Mouse (Mus musculus): ENCODE measurements around the gene Pitpna.
"Not testable (repeated sequence)": the region's sequence is repeated elsewhere in the genome, so short reads cannot be mapped to it uniquely, and the experiment has no call there.

Gene Pitpna

DNA sequence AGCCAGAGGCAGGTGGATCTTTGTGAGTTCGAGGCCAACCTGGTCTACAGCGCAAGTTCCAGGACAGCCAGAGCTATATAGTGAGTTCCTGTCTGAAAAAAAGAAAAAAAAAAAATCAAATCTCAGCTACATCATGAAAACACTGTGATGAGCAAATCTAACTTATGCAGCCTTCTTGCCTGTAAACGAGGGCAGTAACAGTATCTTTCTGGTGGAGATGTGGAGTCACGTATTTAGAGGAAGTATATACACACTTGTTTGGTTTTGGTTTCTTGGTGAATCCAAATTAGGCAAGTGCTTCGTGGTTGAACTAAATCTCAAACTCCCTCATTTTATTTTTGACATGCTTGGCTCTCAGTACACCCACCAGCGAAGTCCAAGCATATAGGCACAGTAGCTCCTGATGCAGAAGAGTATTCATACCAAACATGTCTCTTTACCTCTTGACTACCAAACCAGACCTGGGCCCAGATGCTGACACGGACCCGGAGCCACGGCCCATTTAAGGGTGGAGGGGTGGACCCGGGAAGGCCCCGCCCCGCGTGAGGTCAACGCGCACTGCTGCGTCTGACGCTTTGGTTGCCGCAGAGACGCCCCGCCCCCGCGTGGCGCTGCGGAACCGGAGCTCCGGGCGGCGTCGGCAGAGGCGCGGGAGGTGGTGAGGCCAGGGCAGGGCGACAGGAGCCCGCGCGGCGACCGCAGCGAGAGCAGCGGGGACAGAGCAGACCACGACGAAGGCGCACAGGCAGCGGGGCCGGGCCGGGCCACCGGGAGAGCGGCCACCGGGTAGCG, at the start of gene Pitpna:
Gene Pitpna, plus strand, starts transcription at position 605 of the 792 bp plus-strand sequence.
- peak; percentile 97 to 98 for DNase-seq (ENCODE audit: inconsistent age in 2 of 2, low spot score in 1 of 2)

GRCm38 (mm10) chr11:75538184-75538969, 49.5 kb upstream of the Pitpna start:
- DNase-seq (ENCODE audit: inconsistent age in 2 of 2, low spot score in 1 of 2) = no peak

- DNase-seq (ENCODE audit: inconsistent age in 2 of 2, low spot score in 1 of 2) = no peak
Observed at GRCm38 (mm10) chr11:75538970-75539299, 49.0 kb upstream of the Pitpna start.

- no peak for DNase-seq (ENCODE audit: inconsistent age in 2 of 2, low spot score in 1 of 2)
Observed at GRCm38 (mm10) chr11:75540209-75540608, 47.7 kb upstream of the Pitpna start.

- DNase-seq (ENCODE audit: inconsistent age in 2 of 2, low spot score in 1 of 2) = no peak
Observed at GRCm38 (mm10) chr11:75540710-75541581, 47.0 kb upstream of the Pitpna start.

DNA sequence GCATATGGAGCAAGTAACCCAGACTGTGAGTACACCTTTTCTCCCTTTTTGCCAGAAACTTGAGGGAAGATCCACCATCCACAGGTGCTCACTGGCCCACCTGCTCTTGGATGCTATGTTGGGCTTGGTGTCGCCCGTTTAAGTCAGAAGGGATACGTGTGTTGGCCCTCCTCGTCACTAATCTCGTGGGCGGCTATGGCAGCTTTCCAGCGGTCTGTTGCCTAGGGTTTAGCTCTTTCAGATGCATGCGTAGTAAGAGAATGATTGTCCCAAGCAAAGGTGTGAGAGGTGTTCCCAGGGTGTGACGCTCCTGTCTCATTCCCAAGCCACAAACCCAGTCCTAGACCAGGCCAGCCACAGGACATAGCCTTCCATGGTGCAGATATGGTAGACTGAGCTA, 43.2 kb upstream of the Pitpna start:
- DNase-seq (ENCODE audit: inconsistent age in 2 of 2, low spot score in 1 of 2) = no peak

GRCm38 (mm10) chr11:75546057-75546456, 41.8 kb upstream of the Pitpna start:
- DNase-seq (ENCODE audit: inconsistent age in 2 of 2, low spot score in 1 of 2) = no peak

DNA sequence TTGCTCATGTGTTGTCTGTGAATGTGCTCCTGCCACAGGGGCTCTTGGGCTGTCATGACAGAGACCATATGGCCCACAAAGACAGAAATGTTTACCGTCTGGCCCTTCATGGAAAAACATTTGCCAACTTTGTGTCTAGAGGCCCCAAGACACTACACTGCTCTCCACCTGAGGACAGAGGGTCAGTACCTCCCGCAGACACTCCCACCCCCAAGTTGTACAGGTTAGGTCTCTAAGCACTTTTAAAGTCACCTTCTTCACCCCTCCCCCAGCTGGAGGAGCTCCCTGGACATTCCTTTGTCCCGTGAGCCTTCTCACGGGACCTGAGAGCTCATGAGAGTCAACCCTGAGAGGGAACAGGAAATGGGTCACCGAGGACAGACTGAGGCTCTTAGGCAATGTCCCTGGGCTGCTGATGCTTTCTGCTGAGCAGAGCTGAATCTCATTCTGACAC, 38.2 kb upstream of the Pitpna start:
- peak in 1 of 2 experiments; percentile 71 for DNase-seq (ENCODE audit: inconsistent age in 2 of 2, low spot score in 1 of 2)

GRCm38 (mm10) chr11:75550200-75550946, 37.5 kb upstream of the Pitpna start:
- peak in 1 of 2 experiments; percentile 43 for DNase-seq (ENCODE audit: inconsistent age in 2 of 2, low spot score in 1 of 2)

GRCm38 (mm10) chr11:75551321-75551720, 36.6 kb upstream of the Pitpna start:
- peak in 1 of 2 experiments; percentile 36 for DNase-seq (ENCODE audit: inconsistent age in 2 of 2, low spot score in 1 of 2)

DNA sequence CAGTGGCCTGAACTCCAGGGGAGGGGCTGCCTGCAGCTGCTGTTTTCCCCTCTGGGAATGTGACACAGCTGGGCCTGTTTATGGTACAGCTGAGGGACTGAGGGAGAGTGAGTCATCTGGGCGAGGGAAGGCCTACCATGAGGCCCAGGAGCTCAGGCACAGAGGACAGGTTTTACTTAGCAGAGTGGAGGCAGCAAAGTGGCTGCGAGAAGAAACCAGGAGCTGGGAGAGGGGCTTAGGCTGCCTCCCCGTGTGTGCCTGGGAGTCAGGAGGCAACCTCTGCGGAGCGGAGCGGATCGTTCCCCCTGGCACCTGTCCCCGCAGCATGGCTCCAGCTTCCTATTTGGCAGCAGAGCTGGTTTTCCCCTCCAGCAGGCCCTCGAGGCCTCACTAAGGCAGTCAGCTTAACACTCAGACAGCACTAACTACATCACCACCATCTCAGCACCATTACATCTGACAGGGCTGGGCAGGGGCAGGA, 35.9 kb upstream of the Pitpna start:
- DNase-seq (ENCODE audit: inconsistent age in 2 of 2, low spot score in 1 of 2) = peak in 1 of 2 experiments; percentile 58

- DNase-seq (ENCODE audit: inconsistent age in 2 of 2, low spot score in 1 of 2) = no peak
Observed at GRCm38 (mm10) chr11:75552906-75553482, 34.9 kb upstream of the Pitpna start.

DNA sequence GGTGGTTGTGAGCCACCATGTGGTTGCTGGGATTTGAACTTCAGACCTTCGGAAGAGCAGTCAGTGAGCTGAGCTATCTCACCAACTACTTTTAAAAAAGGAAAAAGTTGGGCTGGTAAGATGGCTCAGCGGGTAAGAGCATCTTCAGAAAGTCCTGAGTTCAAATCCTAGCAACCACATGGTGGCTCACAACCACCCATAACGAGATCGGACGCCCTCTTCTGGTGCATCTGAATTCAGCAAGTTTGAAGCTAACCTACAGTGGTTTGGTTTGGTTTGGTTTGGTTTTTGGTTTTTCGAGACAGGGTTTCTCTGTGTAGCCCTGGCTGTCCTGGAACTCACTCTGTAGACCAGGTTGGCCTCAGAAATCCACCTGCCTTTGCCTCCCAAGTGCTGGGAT, 31.9 kb upstream of the Pitpna start:
- DNase-seq (ENCODE audit: inconsistent age in 2 of 2, low spot score in 1 of 2) = not testable (repeated sequence)

- peak in 1 of 2 experiments; percentile 36 for DNase-seq (ENCODE audit: inconsistent age in 2 of 2, low spot score in 1 of 2)
Observed at GRCm38 (mm10) chr11:75557142-75557541, 30.8 kb upstream of the Pitpna start.

DNA sequence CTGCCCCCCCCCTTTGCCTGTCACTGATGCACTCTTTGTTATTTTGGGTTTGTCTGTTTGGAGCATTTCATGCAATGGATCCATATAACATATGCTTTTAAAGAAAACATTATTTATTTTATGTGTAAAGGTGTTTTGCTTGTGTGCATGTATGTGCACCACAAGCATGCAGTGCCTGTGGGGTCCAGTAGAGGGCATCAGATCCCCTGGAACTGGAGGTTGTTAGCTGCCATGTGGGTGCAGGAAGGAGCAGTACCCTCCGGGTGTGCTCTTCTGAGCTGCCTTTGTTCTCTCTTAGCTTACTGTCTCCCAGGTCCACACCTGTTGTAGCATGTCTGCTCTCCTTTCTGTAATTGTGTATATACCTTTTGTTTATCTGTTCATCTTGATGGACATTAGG, 29.8 kb upstream of the Pitpna start:
- DNase-seq (ENCODE audit: inconsistent age in 2 of 2, low spot score in 1 of 2) = no peak

GRCm38 (mm10) chr11:75559870-75560504, 27.9 kb upstream of the Pitpna start:
- DNase-seq (ENCODE audit: inconsistent age in 2 of 2, low spot score in 1 of 2) = no peak

- DNase-seq (ENCODE audit: inconsistent age in 2 of 2, low spot score in 1 of 2) = no peak
Observed at GRCm38 (mm10) chr11:75560530-75561409, 27.1 kb upstream of the Pitpna start.

GRCm38 (mm10) chr11:75561410-75561791, 26.5 kb upstream of the Pitpna start:
- no peak for DNase-seq (ENCODE audit: inconsistent age in 2 of 2, low spot score in 1 of 2)
